Mouse (Mus musculus) midbrain, embryonic 14.5 days (tissue): ENCODE measurements around the gene Bpnt1. TPM values are rescaled to one million over a fixed set of nuclear protein-coding genes. Genes with fewer than 3 reads are reported as not detected.

ENCODE experiments used
- ATAC-seq: fragments of 200-750 bp; cut with Nextera tagmentation; 2 replicates; pipeline ENCODE4 v1.8.0; 2017; ENCODE audit warnings: moderate number of reproducible peaks, moderate library complexity; ENCODE audit not compliant: low FRiP score, low TSS enrichment
- DNase-seq: peaks from one replicate; pipeline ENCODE4 v3.0.0-alpha.2; 2015
- H3K27ac ChIP-seq: fragments of 300-500 bp; sonication (generic); replicated peaks from 2 replicates; pipeline ENCODE4 v1.5.1; 2014; ENCODE audit warnings: mild to moderate bottlenecking, low read depth, low read length, moderate library complexity
- H3K27me3 ChIP-seq: fragments of 300-500 bp; sonication (generic); 2 replicates; pipeline ENCODE4 v1.6.1; 2014; ENCODE audit warnings: low read length, control low read depth, mixed read lengths; ENCODE audit not compliant: control insufficient read depth, insufficient read depth
- H3K36me3 ChIP-seq: fragments of 300-500 bp; sonication (generic); 2 replicates; pipeline ENCODE4 v1.6.1; 2014; ENCODE audit warnings: low read length, control low read depth; ENCODE audit not compliant: control insufficient read depth, insufficient read depth
- H3K4me1 ChIP-seq: fragments of 300-500 bp; sonication (generic); 2 replicates; pipeline ENCODE4 v1.6.1; 2014; ENCODE audit warnings: mild to moderate bottlenecking, antibody characterized with exemption, low read length, control low read depth; ENCODE audit not compliant: control insufficient read depth, insufficient read depth
- H3K4me2 ChIP-seq: fragments of 300-500 bp; sonication (generic); 2 replicates; pipeline ENCODE4 v1.6.1; 2014; ENCODE audit warnings: mild to moderate bottlenecking, low read length, moderate library complexity
- H3K4me3 ChIP-seq: fragments of 300-500 bp; sonication (generic); replicated peaks from 2 replicates; pipeline ENCODE4 v1.5.1; 2014; ENCODE audit warnings: low read depth, low read length
- H3K9ac ChIP-seq: fragments of 300-500 bp; sonication (generic); replicated peaks from 2 replicates; pipeline ENCODE4 v1.6.1; 2014; ENCODE audit warnings: mild to moderate bottlenecking, low read length, moderate library complexity
- H3K9me3 ChIP-seq: fragments of 300-500 bp; sonication (generic); 2 replicates; pipeline ENCODE4 v1.6.1; 2016; ENCODE audit warnings: low read length, control low read depth, mixed read lengths; ENCODE audit not compliant: control insufficient read depth
- WGBS: fragments of 180-500 bp; shearing (Covaris S2); extraction: QIAGEN DNeasy Blood & Tissue Kit; methylation state at CpG from one replicate; pipeline ENCODE4 v1.1.7; 2014; 5-methylcytosine and 5-hydroxymethylcytosine counted together
- polyA plus RNA-seq: library from polyadenylated mRNA; unstranded; fragments of >200 nt; fragmentation: Nextera tagmentation; extraction: Ambion mirVana; gene quantifications from 2 replicates; pipeline ENCODE4 v1.2.1, GENCODE M21; 2014

Bpnt1 gene
- polyA plus RNA-seq, 1 experiment from 2014 or later, result 27.2 TPM

- Histone ChIP-seq H3K27ac (no peak overlapping the region), H3K36me3 (peaks cover 58% of the 10 kb centered on the region), H3K4me2 (no peak overlapping the region), H3K4me3 (no peak overlapping the region), H3K9ac (no peak overlapping the region), H3K4me1 (no peaks in the 10 kb centered on the region), H3K27me3 (no peaks in the 10 kb centered on the region), H3K9me3 (no peaks in the 10 kb centered on the region)
- 93% methylated on average over 7 of the region's 7 CpGs for WGBS
- DNase-seq (no peak), ATAC-seq (no peak)
These were observed 35.1 kb upstream of the Bpnt1 start for GRCm38 (mm10) chr1:185296850-185297249.

- H3K4me2 ChIP-seq, result no peak overlapping the region
- H3K4me3 ChIP-seq, result no peak overlapping the region
- peaks cover 56% of the 10 kb centered on the region for H3K36me3 ChIP-seq
- ATAC-seq, result no peak
- no peaks in the 10 kb centered on the region for H3K4me1 ChIP-seq
- 97% methylated on average over 8 of the region's 8 CpGs for WGBS
- H3K27me3 ChIP-seq, result no peaks in the 10 kb centered on the region
- DNase-seq, result no peak
- no peak overlapping the region for H3K9ac ChIP-seq
- H3K27ac ChIP-seq, result no peak overlapping the region
- H3K9me3 ChIP-seq, result no peaks in the 10 kb centered on the region
These were observed 33.5 kb upstream of the Bpnt1 start for GRCm38 (mm10) chr1:185298496-185298895.

- H3K4me2 ChIP-seq, result no peak overlapping the region
- ATAC-seq (no peak), DNase-seq (no peak)
- H3K36me3 ChIP-seq, result peaks cover 32% of the 10 kb centered on the region
- no peaks in the 10 kb centered on the region for H3K9me3 ChIP-seq
- no peak overlapping the region for H3K9ac ChIP-seq
- H3K27me3 ChIP-seq, result no peaks in the 10 kb centered on the region
- no peak overlapping the region for H3K27ac ChIP-seq
- H3K4me3 ChIP-seq, result no peak overlapping the region
- H3K4me1 ChIP-seq, result no peaks in the 10 kb centered on the region
- WGBS, result 97% methylated on average over 6 of the region's 6 CpGs
These were observed 29.1 kb upstream of the Bpnt1 start for GRCm38 (mm10) chr1:185302816-185303215.

- Histone ChIP-seq H3K4me1 (no peaks in the 10 kb centered on the region), H3K36me3 (peaks cover 28% of the 10 kb centered on the region), H3K9me3 (no peaks in the 10 kb centered on the region), H3K4me2 (no peak overlapping the region), H3K4me3 (no peak overlapping the region), H3K27me3 (no peaks in the 10 kb centered on the region), H3K9ac (no peak overlapping the region), H3K27ac (no peak overlapping the region)
- 98% methylated on average over 12 of the region's 12 CpGs for WGBS
- ATAC-seq (no peak), DNase-seq (no peak)
These were observed 25.1 kb upstream of the Bpnt1 start for GRCm38 (mm10) chr1:185306836-185307235.

GRCm38 (mm10) chr1:185307645-185308044 is 24.3 kb upstream of the Bpnt1 start:
- DNase-seq (no peak), ATAC-seq (no peak)
- no peak overlapping the region for H3K4me2 ChIP-seq
- H3K27me3 ChIP-seq, result no peaks in the 10 kb centered on the region
- no peaks in the 10 kb centered on the region for H3K4me1 ChIP-seq
- H3K36me3 ChIP-seq, result peaks cover 28% of the 10 kb centered on the region
- H3K4me3 ChIP-seq, result no peak overlapping the region
- whole genome bisulfite sequencing, result 93% methylated on average over 7 of the region's 7 CpGs
- H3K27ac ChIP-seq, result no peak overlapping the region
- H3K9me3 ChIP-seq, result no peaks in the 10 kb centered on the region
- H3K9ac ChIP-seq, result no peak overlapping the region

GRCm38 (mm10) chr1:185308334-185308733 is 23.6 kb upstream of the Bpnt1 start:
- H3K36me3 ChIP-seq, result peaks cover 28% of the 10 kb centered on the region
- H3K4me1 ChIP-seq, result no peaks in the 10 kb centered on the region
- no peak overlapping the region for H3K4me3 ChIP-seq
- H3K9me3 ChIP-seq, result no peaks in the 10 kb centered on the region
- no peak overlapping the region for H3K4me2 ChIP-seq
- ATAC-seq (no peak), DNase-seq (no peak)
- WGBS, result 98% methylated on average over 2 of the region's 2 CpGs
- no peak overlapping the region for H3K9ac ChIP-seq
- no peak overlapping the region for H3K27ac ChIP-seq
- no peaks in the 10 kb centered on the region for H3K27me3 ChIP-seq

GRCm38 (mm10) chr1:185308908-185309307 is 23.0 kb upstream of the Bpnt1 start:
- Histone ChIP-seq H3K27me3 (no peaks in the 10 kb centered on the region), H3K4me1 (no peaks in the 10 kb centered on the region), H3K4me2 (no peak overlapping the region), H3K9ac (no peak overlapping the region), H3K4me3 (no peak overlapping the region), H3K36me3 (peaks cover 34% of the 10 kb centered on the region), H3K9me3 (no peaks in the 10 kb centered on the region), H3K27ac (no peak overlapping the region)
- no peak for ATAC-seq
- no peak for DNase-seq
- WGBS, result 81% methylated on average over 4 of the region's 4 CpGs

- Histone ChIP-seq H3K4me3 (no peak overlapping the region), H3K36me3 (peaks cover 51% of the 10 kb centered on the region), H3K4me1 (no peaks in the 10 kb centered on the region), H3K27ac (no peak overlapping the region), H3K9ac (no peak overlapping the region), H3K27me3 (no peaks in the 10 kb centered on the region), H3K9me3 (no peaks in the 10 kb centered on the region), H3K4me2 (no peak overlapping the region)
- WGBS, result 93% methylated on average over 9 of the region's 9 CpGs
- DNase-seq (no peak), ATAC-seq (no peak)
These were observed 20.0 kb upstream of the Bpnt1 start for GRCm38 (mm10) chr1:185311949-185312348.

- whole genome bisulfite sequencing, result 91% methylated on average over 4 of the region's 4 CpGs
- no peak overlapping the region for H3K9ac ChIP-seq
- no peak overlapping the region for H3K4me2 ChIP-seq
- H3K27me3 ChIP-seq, result no peaks in the 10 kb centered on the region
- no peaks in the 10 kb centered on the region for H3K4me1 ChIP-seq
- H3K36me3 ChIP-seq, result peaks cover 61% of the 10 kb centered on the region
- no peak overlapping the region for H3K27ac ChIP-seq
- no peak overlapping the region for H3K4me3 ChIP-seq
- H3K9me3 ChIP-seq, result no peaks in the 10 kb centered on the region
- no peak for DNase-seq
- ATAC-seq, result no peak
These were observed 17.4 kb upstream of the Bpnt1 start for GRCm38 (mm10) chr1:185314546-185314945.
